Mouse (Mus musculus) olfactory bulb, adult 2 months (tissue): ENCODE results near the gene Ror2.

ENCODE experiments used
- CTCF ChIP-seq: fragments of 200-500 bp; IDR thresholded peaks from 2 replicates; pipeline ENCODE4 v1.5.1; 2012; ENCODE audit warnings: low read depth, mild to moderate bottlenecking, low read length, moderate library complexity; ENCODE audit not compliant: insufficient read depth
- POLR2A ChIP-seq: fragments of 200-500 bp; IDR thresholded peaks from 2 replicates; pipeline ENCODE4 v1.6.1; 2012; ENCODE audit warnings: mild to moderate bottlenecking, low read depth, low read length, moderate library complexity; ENCODE audit not compliant: insufficient read depth

DNA sequence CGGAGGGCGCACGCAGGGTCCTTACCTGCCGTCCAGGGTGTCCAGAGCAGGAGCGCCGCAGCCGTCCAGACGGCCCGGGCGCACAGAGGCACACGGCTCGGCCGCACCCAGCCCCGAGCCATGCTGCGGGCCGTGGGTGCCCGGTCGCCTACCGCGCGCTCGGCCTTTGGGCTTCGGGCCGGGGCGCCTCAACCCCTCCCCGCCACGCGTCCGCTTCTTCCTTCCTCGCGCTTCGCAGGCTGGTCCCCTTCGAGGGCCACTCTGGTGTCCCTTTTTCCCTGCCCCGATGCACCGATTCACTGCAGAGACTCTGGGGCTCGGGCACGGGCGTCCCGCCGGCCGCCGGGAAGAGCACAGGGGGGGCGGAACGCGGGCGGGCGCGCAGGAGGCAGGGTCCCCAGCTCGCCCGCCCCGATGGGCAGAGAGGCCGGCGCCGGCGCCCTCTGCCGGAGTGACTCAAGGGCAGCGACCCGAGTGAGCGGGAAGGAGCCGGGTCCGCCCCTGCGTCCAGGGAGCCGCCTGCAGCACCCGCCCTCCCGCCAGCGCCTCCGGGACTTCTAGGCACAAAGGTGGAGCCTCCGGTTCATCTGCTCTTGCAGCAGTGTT, at the start of gene Ror2:
- TF ChIP-seq POLR2A = no peak
- TF ChIP-seq CTCF = 0 out of 2 replicates have a peak, but pooled peaks have one; percentile 28
